Mouse (Mus musculus) stomach, postnatal 0 days (tissue): ENCODE measurements at regions not wholly inside any gene's neighbourhood (a gene's known extent, or its start where the extent isn't known, plus 50 kb on each side); places are given as distances from the start of the nearest gene placed in this dataset.

ENCODE experiments used
- ATAC-seq: fragments of 200-750 bp; cut with Nextera tagmentation; 2 replicates; pipeline ENCODE4 v1.8.0; 2017; ENCODE audit not compliant: low FRiP score, low TSS enrichment
- DNase-seq: peaks from one replicate; pipeline ENCODE4 v3.0.0-alpha.2; 2016; ENCODE audit warnings: low spot score
- H3K27ac ChIP-seq: fragments of 300-500 bp; sonication (generic); replicated peaks from 2 replicates; pipeline ENCODE4 v1.5.1; 2014; ENCODE audit warnings: mild to moderate bottlenecking, control low read depth
- H3K27me3 ChIP-seq: fragments of 300-500 bp; sonication (generic); 2 replicates; pipeline ENCODE4 v1.6.1; 2014; ENCODE audit warnings: low read length; ENCODE audit not compliant: control insufficient read depth, insufficient read depth
- H3K36me3 ChIP-seq: fragments of 300-500 bp; sonication (generic); 2 replicates; pipeline ENCODE4 v1.6.1; 2014; ENCODE audit warnings: low read length, mixed read lengths; ENCODE audit not compliant: control insufficient read depth, insufficient read depth
- H3K4me1 ChIP-seq: fragments of 300-500 bp; sonication (generic); replicated peaks from 2 replicates; pipeline ENCODE4 v1.6.1; 2014; ENCODE audit warnings: antibody characterized with exemption; ENCODE audit not compliant: control insufficient read depth, insufficient read depth
- H3K4me2 ChIP-seq: fragments of 300-500 bp; sonication (generic); replicated peaks from 2 replicates; pipeline ENCODE4 v1.6.1; 2014; ENCODE audit warnings: low read depth, mild to moderate bottlenecking, control low read depth, moderate library complexity
- H3K4me3 ChIP-seq: fragments of 300-500 bp; sonication (generic); 2 replicates; pipeline ENCODE4 v1.5.1; 2014; ENCODE audit warnings: low read depth, low read length, control low read depth
- H3K9ac ChIP-seq: fragments of 300-500 bp; sonication (generic); 2 replicates; pipeline ENCODE4 v1.6.1; 2014; ENCODE audit warnings: mild to moderate bottlenecking, low read length, control low read depth, mixed read lengths
- H3K9me3 ChIP-seq: fragments of 300-500 bp; sonication (generic); 2 replicates; pipeline ENCODE4 v1.6.1; 2016; ENCODE audit warnings: low read length; ENCODE audit not compliant: control insufficient read depth
- CTCF ChIP-seq: IDR thresholded peaks from 2 replicates; pipeline ENCODE4 v1.5.1; 2016; ENCODE audit warnings: antibody characterized with exemption, low read depth, mild to moderate bottlenecking, moderate library complexity
- EP300 ChIP-seq: optimal IDR thresholded peaks from 2 replicates; pipeline ENCODE3; 2016; ENCODE audit warnings: antibody characterized with exemption
- WGBS: fragments of 180-500 bp; shearing (Covaris S2); extraction: QIAGEN DNeasy Blood & Tissue Kit; methylation state at CpG from one replicate; pipeline ENCODE4 v1.1.7; 2014; 5-methylcytosine and 5-hydroxymethylcytosine counted together

GRCm38 (mm10) chr10:99353541-99354292, 90.7 kb downstream of the Dusp6 start:
- H3K9ac ChIP-seq = no peak overlapping the region
- no peaks in the 10 kb centered on the region for H3K4me1 ChIP-seq
- no peaks in the 10 kb centered on the region for H3K27me3 ChIP-seq
- WGBS = 40% methylated on average over 18 of the region's 18 CpGs
- no peaks in the 10 kb centered on the region for H3K36me3 ChIP-seq
- ATAC-seq (no peak), DNase-seq (no peak)
- H3K4me3 ChIP-seq = no peak overlapping the region
- H3K27ac ChIP-seq = no peak overlapping the region
- TF ChIP-seq EP300 (no peak), CTCF (no peak)
- H3K4me2 ChIP-seq = no peak overlapping the region
- H3K9me3 ChIP-seq = no peaks in the 10 kb centered on the region

- ATAC-seq = no peak
- H3K36me3 ChIP-seq = no peaks in the 10 kb centered on the region
These were observed 91.3 kb downstream of the Dusp6 start for GRCm38 (mm10) chr10:99354352-99354751.

GRCm38 (mm10) chr10:99355303-99355702, 92.3 kb downstream of the Dusp6 start:
- TF ChIP-seq EP300 = no peak
- no peak for TF ChIP-seq CTCF
- Histone ChIP-seq H3K4me2 (no peak overlapping the region), H3K9me3 (no peaks in the 10 kb centered on the region), H3K4me3 (no peak overlapping the region), H3K27ac (no peak overlapping the region), H3K36me3 (no peaks in the 10 kb centered on the region), H3K4me1 (no peaks in the 10 kb centered on the region), H3K9ac (no peak overlapping the region), H3K27me3 (no peaks in the 10 kb centered on the region)
- DNase-seq = no peak
- no peak for ATAC-seq
- 90% methylated on average over 4 of the region's 4 CpGs for WGBS

More at GRCm38 (mm10) chr10:99354352-99354751, 91.3 kb downstream of the Dusp6 start:
- Histone ChIP-seq H3K27me3 (no peaks in the 10 kb centered on the region), H3K9me3 (no peaks in the 10 kb centered on the region), H3K27ac (no peak overlapping the region), H3K4me1 (no peaks in the 10 kb centered on the region), H3K4me2 (no peak overlapping the region), H3K9ac (no peak overlapping the region), H3K4me3 (no peak overlapping the region)
- 81% methylated on average over 2 of the region's 2 CpGs for WGBS
- no peak for DNase-seq
- TF ChIP-seq CTCF = no peak
- TF ChIP-seq EP300 = no peak

- ATAC-seq (no peak), DNase-seq (no peak)
- 73% methylated on average over 5 of the region's 5 CpGs for WGBS
- no peak for TF ChIP-seq CTCF
- no peak for TF ChIP-seq EP300
- H3K4me3 ChIP-seq = no peak overlapping the region
- no peak overlapping the region for H3K4me2 ChIP-seq
- no peaks in the 10 kb centered on the region for H3K4me1 ChIP-seq
- H3K27me3 ChIP-seq = no peaks in the 10 kb centered on the region
- H3K9ac ChIP-seq = no peak overlapping the region
- no peak overlapping the region for H3K27ac ChIP-seq
- no peaks in the 10 kb centered on the region for H3K9me3 ChIP-seq
- H3K36me3 ChIP-seq = no peaks in the 10 kb centered on the region
These were observed 93.2 kb downstream of the Dusp6 start for GRCm38 (mm10) chr10:99356221-99356620.

GRCm38 (mm10) chr10:99356883-99357282, 93.9 kb downstream of the Dusp6 start:
- ATAC-seq (no peak), DNase-seq (no peak)
- Histone ChIP-seq H3K4me2 (no peak overlapping the region), H3K27me3 (no peaks in the 10 kb centered on the region), H3K4me3 (no peak overlapping the region), H3K9ac (no peak overlapping the region), H3K27ac (no peak overlapping the region), H3K4me1 (no peaks in the 10 kb centered on the region), H3K36me3 (no peaks in the 10 kb centered on the region), H3K9me3 (no peaks in the 10 kb centered on the region)
- WGBS = 78% methylated on average over 3 of the region's 3 CpGs
- TF ChIP-seq EP300 (no peak), CTCF (no peak)

- Histone ChIP-seq H3K4me3 (no peak overlapping the region), H3K36me3 (no peaks in the 10 kb centered on the region), H3K9ac (no peak overlapping the region), H3K4me2 (no peak overlapping the region), H3K4me1 (no peaks in the 10 kb centered on the region), H3K27ac (no peak overlapping the region), H3K27me3 (no peaks in the 10 kb centered on the region), H3K9me3 (no peaks in the 10 kb centered on the region)
- 67% methylated on average over 4 of the region's 4 CpGs for WGBS
- ATAC-seq (no peak), DNase-seq (no peak)
- TF ChIP-seq CTCF (no peak), EP300 (no peak)
These were observed 94.3 kb downstream of the Dusp6 start for GRCm38 (mm10) chr10:99357347-99357746.
